Mouse (Mus musculus) midbrain, postnatal 0 days (tissue): ENCODE measurements around the gene Itga2. TPM values are rescaled to one million over a fixed set of nuclear protein-coding genes. Genes with fewer than 3 reads are reported as not detected.
A peak's percentile ranks its signal among the peaks of the same experiment; 100 is the strongest.

Experiments
- ATAC-seq: fragments of 200-750 bp; cut with Nextera tagmentation; 2 replicates; pipeline ENCODE4 v1.8.0; 2017; ENCODE audit warnings: moderate number of reproducible peaks, mild to moderate bottlenecking, moderate TSS enrichment, moderate library complexity; ENCODE audit not compliant: low FRiP score
- DNase-seq: peaks from one replicate; pipeline ENCODE4 v3.0.0-alpha.2; 2015; ENCODE audit warnings: low spot score
- H3K27ac ChIP-seq: fragments of 300-500 bp; sonication (generic); 2 replicates; pipeline ENCODE4 v1.5.1; 2014; ENCODE audit warnings: low read depth, mild to moderate bottlenecking, low read length, mixed read lengths
- H3K27me3 ChIP-seq: fragments of 300-500 bp; sonication (generic); 2 replicates; pipeline ENCODE4 v1.6.1; 2014; ENCODE audit warnings: low read length, control low read depth, mixed read lengths; ENCODE audit not compliant: insufficient read depth
- H3K36me3 ChIP-seq: fragments of 300-500 bp; sonication (generic); 2 replicates; pipeline ENCODE4 v1.6.1; 2014; ENCODE audit warnings: low read length, control low read depth, mixed read lengths; ENCODE audit not compliant: insufficient read depth
- H3K4me1 ChIP-seq: fragments of 300-500 bp; sonication (generic); 2 replicates; pipeline ENCODE4 v1.6.1; 2014; ENCODE audit warnings: mild to moderate bottlenecking, control low read depth, antibody characterized with exemption, low read length, mixed read lengths; ENCODE audit not compliant: insufficient read depth
- H3K4me2 ChIP-seq: fragments of 300-500 bp; sonication (generic); 2 replicates; pipeline ENCODE4 v1.6.1; 2014; ENCODE audit warnings: low read depth, mild to moderate bottlenecking, low read length, mixed read lengths; ENCODE audit not compliant: poor library complexity, severe bottlenecking
- H3K4me3 ChIP-seq: fragments of 300-500 bp; sonication (generic); 2 replicates; pipeline ENCODE4 v1.5.1; 2014; ENCODE audit warnings: low read depth, mild to moderate bottlenecking, low read length, moderate library complexity
- H3K9ac ChIP-seq: fragments of 300-500 bp; sonication (generic); replicated peaks from 2 replicates; pipeline ENCODE4 v1.6.1; 2014; ENCODE audit warnings: mild to moderate bottlenecking, low read length, moderate library complexity, mixed read lengths; ENCODE audit not compliant: poor library complexity, severe bottlenecking
- H3K9me3 ChIP-seq: fragments of 300-500 bp; sonication (generic); 2 replicates; pipeline ENCODE4 v1.6.1; 2016; ENCODE audit warnings: low read length, control low read depth
- CTCF ChIP-seq: IDR thresholded peaks from 2 replicates; pipeline ENCODE4 v1.5.1; 2016; ENCODE audit warnings: antibody characterized with exemption, mild to moderate bottlenecking
- WGBS: fragments of 180-500 bp; shearing (Covaris S2); extraction: QIAGEN DNeasy Blood & Tissue Kit; methylation state at CpG from one replicate; pipeline ENCODE4 v1.1.7; 2014; 5-methylcytosine and 5-hydroxymethylcytosine counted together
- polyA plus RNA-seq: library from polyadenylated mRNA; unstranded; fragments of >200 nt; fragmentation: Nextera tagmentation; extraction: Ambion mirVana; gene quantifications from 2 replicates; pipeline ENCODE4 v1.2.1, GENCODE M21; 2015
- total RNA-seq: library from RNA; depleted of rRNA; stranded (reverse); fragments of >200 nt; gene quantifications from 2 replicates; pipeline ENCODE4 v1.2.3, GENCODE M21; 2014

Itga2 gene
- total and polyA plus RNA-seq, 2 experiments from 2014 or later: 0.31 to 1.1 TPM

- no peak overlapping the region for H3K9ac ChIP-seq
- ATAC-seq: no peak
- no peak overlapping the region for H3K4me3 ChIP-seq
- H3K4me2 ChIP-seq: no peak overlapping the region
- no peak for DNase-seq
- no peak for TF ChIP-seq CTCF
- 79% methylated on average over 5 of the region's 5 CpGs for WGBS
- no peaks in the 10 kb centered on the region for H3K27me3 ChIP-seq
- no peak overlapping the region for H3K27ac ChIP-seq
- no peaks in the 10 kb centered on the region for H3K4me1 ChIP-seq
- no peaks in the 10 kb centered on the region for H3K9me3 ChIP-seq
- peaks cover 6% of the 10 kb centered on the region; the same call in 1 of the 2 replicates for H3K36me3 ChIP-seq
These were observed 99.1 kb downstream of the Itga2 start for GRCm38 (mm10) chr13:114832761-114833160.

GRCm38 (mm10) chr13:114831367-114831833 lies 100.5 kb downstream of the Itga2 start:
- no peak overlapping the region for H3K4me2 ChIP-seq
- H3K4me3 ChIP-seq: no peak overlapping the region
- no peak overlapping the region for H3K9ac ChIP-seq
- H3K27ac ChIP-seq: no peak overlapping the region
- DNase-seq (peak; percentile 70), ATAC-seq (0 out of 2 replicates have a peak, but pooled peaks have one; percentile 13)
- H3K36me3 ChIP-seq: peaks cover 13% of the 10 kb centered on the region; the same call in 1 of the 2 replicates
- no peaks in the 10 kb centered on the region for H3K9me3 ChIP-seq
- TF ChIP-seq CTCF: peak; percentile 72
- no peaks in the 10 kb centered on the region for H3K4me1 ChIP-seq
- WGBS: 89% methylated on average over 4 of the region's 4 CpGs
- H3K27me3 ChIP-seq: no peaks in the 10 kb centered on the region

- 95% methylated on average over 6 of the region's 6 CpGs for WGBS
- Histone ChIP-seq H3K27me3 (no peaks in the 10 kb centered on the region), H3K36me3 (peaks cover 7% of the 10 kb centered on the region; the same call in 1 of the 2 replicates), H3K4me3 (no peak overlapping the region), H3K9me3 (no peaks in the 10 kb centered on the region), H3K4me2 (no peak overlapping the region), H3K9ac (no peak overlapping the region), H3K27ac (no peak overlapping the region), H3K4me1 (no peaks in the 10 kb centered on the region)
- no peak for TF ChIP-seq CTCF
- ATAC-seq (no peak), DNase-seq (no peak)
These were observed 106.5 kb downstream of the Itga2 start for GRCm38 (mm10) chr13:114825377-114825855.

GRCm38 (mm10) chr13:114822871-114823270 lies 109.0 kb downstream of the Itga2 start:
- peaks cover 7% of the 10 kb centered on the region; the same call in 1 of the 2 replicates for H3K36me3 ChIP-seq
- ATAC-seq (no peak), DNase-seq (no peak)
- no peak overlapping the region for H3K9ac ChIP-seq
- H3K4me1 ChIP-seq: no peaks in the 10 kb centered on the region
- H3K27me3 ChIP-seq: no peaks in the 10 kb centered on the region
- H3K4me3 ChIP-seq: no peak overlapping the region
- H3K27ac ChIP-seq: no peak overlapping the region
- no peak overlapping the region for H3K4me2 ChIP-seq
- no peaks in the 10 kb centered on the region for H3K9me3 ChIP-seq
- no peak for TF ChIP-seq CTCF
- WGBS: 99% methylated on average over 2 of the region's 2 CpGs

- 19% methylated on average over 9 of the region's 9 CpGs for WGBS
These were observed 113.4 kb downstream of the Itga2 start for GRCm38 (mm10) chr13:114818513-114818912.

GRCm38 (mm10) chr13:114817751-114818360 lies 114.0 kb downstream of the Itga2 start, which contains the start of gene Mocs2:
Gene Mocs2, plus strand, starts transcription at chr13:114818236.
- TF ChIP-seq CTCF: peak; percentile 52
- DNase-seq (peak; percentile 97), ATAC-seq (peak; percentile 96)
- peak within 1 kb of the TSS; percentile 78 for H3K4me3 ChIP-seq
- 1% methylated on average over 39 of the region's 39 CpGs for WGBS
- no peaks in the 10 kb centered on the region for H3K36me3 ChIP-seq
- no peaks in the 10 kb centered on the region for H3K27me3 ChIP-seq
- no peaks in the 10 kb centered on the region for H3K4me1 ChIP-seq
- H3K9me3 ChIP-seq: no peaks in the 10 kb centered on the region
- H3K4me2 ChIP-seq: peak within 1 kb of the TSS; percentile 85
- H3K9ac ChIP-seq: peak within 1 kb of the TSS; percentile 60
- H3K27ac ChIP-seq: no peak within 1 kb of the TSS

More at GRCm38 (mm10) chr13:114818513-114818912, 113.4 kb downstream of the Itga2 start:
- TF ChIP-seq CTCF: no peak
- no peaks in the 10 kb centered on the region for H3K36me3 ChIP-seq
- no peak for DNase-seq
- H3K9me3 ChIP-seq: no peaks in the 10 kb centered on the region
- ATAC-seq: peak; percentile 69
- no peaks in the 10 kb centered on the region for H3K4me1 ChIP-seq
- H3K9ac ChIP-seq: peak overlapping the region; percentile 60
- peak overlapping the region; percentile 85 for H3K4me2 ChIP-seq
- no peak overlapping the region for H3K27ac ChIP-seq
- H3K27me3 ChIP-seq: no peaks in the 10 kb centered on the region
- H3K4me3 ChIP-seq: peak overlapping the region; percentile 78
